Mouse (Mus musculus) CH12.LX (cell line): Measurements from ENCODE around the gene Snx9. TPM values are rescaled to one million over a fixed set of nuclear protein-coding genes. Genes with fewer than 3 reads are reported as not detected.

Experiments used
- DNase-seq: peaks from one replicate; pipeline ENCODE4 v3.0.0-alpha.2; 2013; ENCODE audit errors: extremely low read depth
- H3K27ac ChIP-seq: 2 replicates; pipeline ENCODE4 v1.5.1; 2012; ENCODE audit warnings: low read depth, mild to moderate bottlenecking, control low read depth, moderate library complexity; ENCODE audit not compliant: insufficient read depth
- H3K27me3 ChIP-seq: replicated peaks from 2 replicates; pipeline ENCODE3; 2012; ENCODE audit warnings: inconsistent platforms
- H3K36me3 ChIP-seq, 2 experiments: replicated peaks in 1 of 2; 2 replicates each; pipeline versions ENCODE3 to v1.6.1; 2012; ENCODE audit warnings: inconsistent platforms in 1 of 2, low read length in 1 of 2, mild to moderate bottlenecking in 1 of 2, mixed read lengths in 1 of 2, moderate library complexity in 1 of 2; ENCODE audit not compliant: control insufficient read depth in 1 of 2, insufficient read depth in 1 of 2
- H3K4me1 ChIP-seq, 2 experiments: 2 replicates each; pipeline ENCODE4 v1.6.1; 2012; ENCODE audit warnings: inconsistent platforms in 1 of 2, moderate library complexity in 1 of 2; ENCODE audit not compliant: insufficient read depth in 2 of 2, control insufficient read depth in 1 of 2
- H3K4me2 ChIP-seq: 2 replicates; pipeline ENCODE4 v1.6.1; 2012; ENCODE audit warnings: low read depth, mild to moderate bottlenecking, control low read depth; ENCODE audit not compliant: poor library complexity, insufficient read depth, severe bottlenecking
- H3K4me3 ChIP-seq, 3 experiments: fragments of 150-350 bp in 1 of 3; sonication (generic) in 1 of 3; replicated peaks in 1 of 3; 2 replicates each; pipeline versions ENCODE3 to v1.5.1; 2011 to 2012; ENCODE audit warnings: low read depth in 2 of 3, low read length in 2 of 3, mild to moderate bottlenecking in 2 of 3, moderate library complexity in 2 of 3, control low read depth in 1 of 3, improper control_type of control experiment in 1 of 3, inconsistent platforms in 1 of 3, mixed read lengths in 1 of 3; ENCODE audit not compliant: poor library complexity in 1 of 3
- H3K79me2 ChIP-seq: replicated peaks from 2 replicates; pipeline ENCODE4 v1.6.1; 2012; ENCODE audit warnings: mild to moderate bottlenecking, moderate library complexity; ENCODE audit not compliant: control insufficient read depth, poor library complexity, insufficient read depth, severe bottlenecking; ENCODE audit errors: extremely low read depth
- H3K9ac ChIP-seq: 2 replicates; pipeline ENCODE4 v1.6.1; 2012; ENCODE audit warnings: low read depth, mild to moderate bottlenecking, control low read depth, moderate library complexity; ENCODE audit not compliant: insufficient read depth
- H3K9me3 ChIP-seq: replicated peaks from 2 replicates; pipeline ENCODE3; 2012; ENCODE audit warnings: low read length, inconsistent platforms, mixed read lengths
- BHLHE40 ChIP-seq: IDR thresholded peaks from 2 replicates; pipeline ENCODE4 v1.6.1; 2011; ENCODE audit warnings: mild to moderate bottlenecking, low read depth, low read length, improper control_type of control experiment
- CHD2 ChIP-seq: IDR thresholded peaks from 2 replicates; pipeline ENCODE4 v1.6.1; 2011; ENCODE audit warnings: low read length, improper control_type of control experiment
- CTCF ChIP-seq, 2 experiments: IDR thresholded peaks in 1 of 2; conservative IDR thresholded peaks in 1 of 2; 2 replicates each; pipeline ENCODE4 v1.5.1; 2011 to 2012; ENCODE audit warnings: low read depth in 2 of 2, low read length in 2 of 2, improper control_type of control experiment in 1 of 2, inconsistent platforms in 1 of 2, mild to moderate bottlenecking in 1 of 2, moderate library complexity in 1 of 2
- E2F4 ChIP-seq: IDR thresholded peaks from 2 replicates; pipeline ENCODE4 v1.6.1; 2011; ENCODE audit warnings: low read depth, low read length, improper control_type of control experiment; ENCODE audit not compliant: insufficient replicate concordance
- ELF1 ChIP-seq: IDR thresholded peaks from 2 replicates; pipeline ENCODE4 v1.6.1; 2014; ENCODE audit warnings: low read depth, mild to moderate bottlenecking, inconsistent platforms, low read length, improper control_type of control experiment
- EP300 ChIP-seq: IDR thresholded peaks from 2 replicates; pipeline ENCODE4 v1.6.1; 2011; ENCODE audit warnings: low read length, improper control_type of control experiment
- ETS1 ChIP-seq: conservative IDR thresholded peaks from 2 replicates; pipeline ENCODE4 v1.6.1; 2012; ENCODE audit warnings: low read depth, mild to moderate bottlenecking, inconsistent platforms, low read length, improper control_type of control experiment, moderate library complexity
- IRF4 ChIP-seq: IDR thresholded peaks from 2 replicates; pipeline ENCODE4 v1.6.1; 2014; ENCODE audit warnings: low read depth, mild to moderate bottlenecking, inconsistent platforms, low read length, improper control_type of control experiment
- JUN ChIP-seq: IDR thresholded peaks from 2 replicates; pipeline ENCODE4 v1.6.1; 2011; ENCODE audit warnings: low read depth, mild to moderate bottlenecking, low read length, improper control_type of control experiment, moderate library complexity; ENCODE audit not compliant: insufficient read depth
- KAT2A ChIP-seq: IDR thresholded peaks from 2 replicates; pipeline ENCODE4 v1.6.1; 2012; ENCODE audit warnings: low read length, improper control_type of control experiment, inconsistent platforms; ENCODE audit not compliant: insufficient replicate concordance
- MAX ChIP-seq: IDR thresholded peaks from 2 replicates; pipeline ENCODE4 v1.6.1; 2011; ENCODE audit warnings: low read length, improper control_type of control experiment
- MAZ ChIP-seq: IDR thresholded peaks from 2 replicates; pipeline ENCODE4 v1.6.1; 2012; ENCODE audit warnings: low read depth, mild to moderate bottlenecking, inconsistent platforms, low read length, improper control_type of control experiment, moderate library complexity
- MEF2A ChIP-seq: IDR thresholded peaks from 2 replicates; pipeline ENCODE4 v1.6.1; 2014; ENCODE audit warnings: low read depth, mild to moderate bottlenecking, inconsistent platforms, low read length, improper control_type of control experiment, borderline replicate concordance
- MXI1 ChIP-seq: IDR thresholded peaks from 2 replicates; pipeline ENCODE4 v1.6.1; 2011; ENCODE audit warnings: mild to moderate bottlenecking, low read depth, low read length, improper control_type of control experiment
- MYC ChIP-seq: IDR thresholded peaks from 2 replicates; pipeline ENCODE4 v1.6.1; 2011; ENCODE audit warnings: low read depth, mild to moderate bottlenecking, improper control_type of control experiment, low read length
- NELFE ChIP-seq: IDR thresholded peaks from 2 replicates; pipeline ENCODE4 v1.6.1; 2011; ENCODE audit warnings: low read depth, low read length, improper control_type of control experiment
- PAX5 ChIP-seq: IDR thresholded peaks from 2 replicates; pipeline ENCODE4 v1.6.1; 2012; ENCODE audit warnings: low read length, inconsistent platforms, mixed read lengths
- POLR2A ChIP-seq: IDR thresholded peaks from 2 replicates; pipeline ENCODE4 v1.6.1; 2011; ENCODE audit warnings: low read depth, mild to moderate bottlenecking, improper control_type of control experiment, low read length
- RAD21 ChIP-seq: IDR thresholded peaks from 2 replicates; pipeline ENCODE4 v1.6.1; 2011; ENCODE audit warnings: low read depth, mild to moderate bottlenecking, low read length, improper control_type of control experiment, moderate library complexity
- RCOR1 ChIP-seq: conservative IDR thresholded peaks from 2 replicates; pipeline ENCODE4 v1.6.1; 2012; ENCODE audit warnings: low read depth, mild to moderate bottlenecking, inconsistent platforms, low read length, improper control_type of control experiment
- SIN3A ChIP-seq: IDR thresholded peaks from 2 replicates; pipeline ENCODE4 v1.6.1; 2012; ENCODE audit warnings: low read length, improper control_type of control experiment, inconsistent platforms
- SMC3 ChIP-seq: IDR thresholded peaks from 2 replicates; pipeline ENCODE4 v1.6.1; 2011; ENCODE audit warnings: low read depth, low read length, improper control_type of control experiment
- TCF12 ChIP-seq: IDR thresholded peaks from 2 replicates; pipeline ENCODE4 v1.6.1; 2014; ENCODE audit warnings: low read depth, mild to moderate bottlenecking, inconsistent platforms, low read length, improper control_type of control experiment
- UBTF ChIP-seq: IDR thresholded peaks from 2 replicates; pipeline ENCODE4 v1.6.1; 2012; ENCODE audit warnings: low read depth, mild to moderate bottlenecking, inconsistent platforms, low read length, improper control_type of control experiment, moderate library complexity
- USF1 ChIP-seq: IDR thresholded peaks from 2 replicates; pipeline ENCODE4 v1.6.1; 2014; ENCODE audit warnings: low read depth, mild to moderate bottlenecking, inconsistent platforms, low read length, improper control_type of control experiment
- ZNF384 ChIP-seq: IDR thresholded peaks from 2 replicates; pipeline ENCODE4 v1.6.1; 2012; ENCODE audit warnings: low read depth, low read length, improper control_type of control experiment, inconsistent platforms
- dilution Hi-C: fragments of 300-500 bp; cut with MboI; formaldehyde crosslinking; loops from 2 replicates; pipeline ENCODE4 v1.14.3; 2020; ENCODE audit warnings: low sequenced_read_pairs; ENCODE audit not compliant: extremely low pct_unique_long_range_greater_than_20kb, extremely low pct_ligation_motif_present
- in situ Hi-C: fragments of 300-500 bp; cut with MboI; formaldehyde crosslinking; loops from 3 replicates; pipeline ENCODE4 v1.14.3; 2019; ENCODE audit warnings: low sequenced_read_pairs, low pct_ligation_motif_present, low pct_unique_long_range_greater_than_20kb, mixed read lengths
- polyA plus RNA-seq: library from polyadenylated mRNA; unstranded; fragments of >175 nt; gene quantifications from 2 replicates; pipeline ENCODE4 v1.2.1, GENCODE M21; 2012; ENCODE audit warnings: low read depth; ENCODE audit not compliant: insufficient read length
- total RNA-seq, 2 experiments: library from RNA; depleted of rRNA; stranded (reverse); fragments of 300-350 nt in 1 of 2; fragments of >200 nt in 1 of 2; gene quantifications; 2 replicates each; pipeline ENCODE4 v1.2.3; 2012 to 2014

The Snx9 gene
- total and polyA plus RNA-seq, 3 experiments, result 16.3 to 26.3 (median 17.1) TPM

DNA sequence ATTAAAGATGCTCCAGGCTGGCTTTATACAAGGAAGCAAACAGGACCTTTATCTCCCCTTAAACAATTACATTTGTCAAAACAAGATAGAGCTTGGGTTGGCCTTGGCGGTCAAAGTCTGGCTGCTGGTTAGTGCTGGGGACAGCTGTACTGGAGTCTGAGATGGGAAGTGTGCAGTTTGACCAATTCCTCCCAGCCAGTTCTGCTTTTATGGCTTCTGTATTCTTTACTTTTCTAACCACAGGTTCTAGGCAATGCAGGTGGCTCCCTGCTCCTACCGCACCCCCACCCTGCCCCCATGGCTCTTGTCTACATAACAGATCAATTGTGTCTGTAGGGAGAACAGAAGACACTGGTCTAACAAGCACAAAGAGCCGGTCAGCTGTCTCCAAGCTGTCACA is 11.2 kb upstream of the Snx9 start:
- peaks cover 10% of the 10 kb centered on the region for H3K9me3 ChIP-seq
- H3K79me2 ChIP-seq, result no peaks in the 10 kb centered on the region; the same call in 1 of the 2 replicates
- TF ChIP-seq CHD2 (peak; percentile 60; the same call in 1 of the 2 replicates), MAX (no peak), EP300 (peak; percentile 85), BHLHE40 (peak; percentile 53; the same call in 1 of the 2 replicates), POLR2A (no peak), MYC (0 out of 2 replicates have a peak, but pooled peaks have one; percentile 3), ZNF384 (no peak), E2F4 (no peak), TCF12 (peak; percentile 84), MAZ (peak; percentile 27; the same call in 1 of the 2 replicates), RCOR1 (0 out of 2 replicates have a peak, but pooled peaks have one; percentile 24), IRF4 (peak; percentile 55; the same call in 1 of the 2 replicates), ETS1 (peak; percentile 32; the same call in 1 of the 2 replicates), KAT2A (no peak), UBTF (no peak)
- peaks cover 20 to 39% of the 10 kb centered on the region in 2 experiments for H3K4me1 ChIP-seq
- peaks cover 4 to 13% of the 10 kb centered on the region in 2 experiments for H3K36me3 ChIP-seq
- in situ Hi-C loops, result loop anchor here (5.0 kb wide), 1 partner anchor 33 kb away; no protein-coding TSS in a partner anchor
- dilution Hi-C loops, result no loop called here
- DNase-seq, result peak; percentile 79
- peak overlapping the region; percentile 46; the same call in 1 of the 2 replicates for H3K27ac ChIP-seq
- H3K27me3 ChIP-seq, result no peaks in the 10 kb centered on the region
- H3K4me2 ChIP-seq, result peak overlapping the region; percentile 46; the same call in 1 of the 2 replicates
- no peak overlapping the region; the same call in 1 of the 2 replicates for H3K9ac ChIP-seq
- no peak overlapping the region for H3K4me3 ChIP-seq

DNA sequence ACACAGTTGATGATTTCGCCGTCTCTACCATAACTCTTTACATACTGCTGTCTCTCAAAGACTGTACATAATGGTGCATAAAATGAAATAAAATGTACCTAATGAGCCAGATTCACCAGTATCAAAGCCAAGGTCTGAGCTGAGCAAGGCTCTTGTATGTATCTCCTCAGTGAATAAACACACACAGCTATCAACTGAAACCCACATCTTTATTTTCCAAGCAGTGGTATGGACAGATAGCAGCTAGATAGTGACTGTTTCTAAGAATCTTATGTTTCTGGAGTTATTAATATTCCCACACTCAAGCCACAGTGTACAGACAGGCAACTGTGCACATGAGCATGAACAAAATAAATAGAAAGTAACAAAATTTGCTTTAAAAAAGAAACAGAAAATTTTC is 10.7 kb upstream of the Snx9 start:
- in situ Hi-C loops, result loop anchor here (5.0 kb wide), 1 partner anchor 33 kb away; no protein-coding TSS in a partner anchor
- H3K4me3 ChIP-seq, result no peak overlapping the region
- no peak overlapping the region; the same call in 1 of the 2 replicates for H3K9ac ChIP-seq
- no peak for DNase-seq
- H3K4me2 ChIP-seq, result 0 out of 2 replicates have a peak overlapping the region, but pooled peaks have one; percentile 46
- H3K36me3 ChIP-seq, result peaks cover 4 to 16% of the 10 kb centered on the region in 2 experiments
- H3K27ac ChIP-seq, result peak overlapping the region; percentile 46; the same call in 1 of the 2 replicates
- TF ChIP-seq EP300 (no peak), MXI1 (no peak), MYC (no peak), CTCF (conservative IDR thresholded peaks at IDR 0.05 in 1 of 2, IDR thresholded peaks at IDR 0.05 in 1 of 2; ENCODE audit: low read depth in 2 of 2, low read length in 2 of 2) (no peak), PAX5 (no peak), MEF2A (no peak), CHD2 (no peak), RAD21 (no peak), POLR2A (no peak), SMC3 (no peak), USF1 (no peak), JUN (no peak), SIN3A (no peak), UBTF (no peak), ELF1 (no peak), NELFE (no peak), RCOR1 (no peak), E2F4 (no peak)
- TF ChIP-seq, all 38 proteins: peak for 0
- peaks cover 13% of the 10 kb centered on the region for H3K9me3 ChIP-seq
- dilution Hi-C loops, result no loop called here
- H3K79me2 ChIP-seq, result no peaks in the 10 kb centered on the region; the same call in 1 of the 2 replicates
- no peaks in the 10 kb centered on the region for H3K27me3 ChIP-seq
- H3K4me1 ChIP-seq, result peaks cover 20 to 39% of the 10 kb centered on the region in 2 experiments
